Mouse (Mus musculus) spleen, embryonic (tissue): Measurements from ENCODE around the gene Rpe65.

ENCODE experiments used
- CTCF ChIA-PET: fragments of 350-600 bp; sonication (Branson Sonifier 250); formaldehyde crosslinking; loops from one replicate; lab custom pipeline; 2022; lab: Charles Lee

The Rpe65 gene

GRCm38 (mm10) chr3:159598875-159599274 is at the start of gene Rpe65:
Gene Rpe65 (plus strand): TSS chr3:159599175.
- CTCF ChIA-PET = no interaction called here

GRCm38 (mm10) chr3:159550224-159550623 is 48.8 kb upstream of the Rpe65 start:
- CTCF ChIA-PET = no interaction called here

- CTCF ChIA-PET = no interaction called here
Measured at GRCm38 (mm10) chr3:159614977-159615376, 16.0 kb downstream of the Rpe65 start.

- CTCF ChIA-PET = no interaction called here
Measured at GRCm38 (mm10) chr3:159621026-159621425, 22.1 kb downstream of the Rpe65 start.

- CTCF ChIA-PET = no interaction called here
Measured at GRCm38 (mm10) chr3:159624010-159624409, 25.0 kb downstream of the Rpe65 start.

- CTCF ChIA-PET = no interaction called here
Measured at GRCm38 (mm10) chr3:159660741-159661140, 61.8 kb downstream of the Rpe65 start.

- CTCF ChIA-PET = no interaction called here
Measured at GRCm38 (mm10) chr3:159663333-159663732, 64.4 kb downstream of the Rpe65 start.
